Mouse (Mus musculus) hindbrain, embryonic 13.5 days (tissue): ENCODE results near the gene Wscd2. TPM values are rescaled to one million over a fixed set of nuclear protein-coding genes. Genes with fewer than 3 reads are reported as not detected.

ENCODE experiments used
- ATAC-seq: fragments of 200-750 bp; cut with Nextera tagmentation; 2 replicates; pipeline ENCODE4 v1.8.0; 2017; ENCODE audit warnings: moderate TSS enrichment; ENCODE audit not compliant: low FRiP score
- H3K27ac ChIP-seq: fragments of 300-500 bp; sonication (generic); 2 replicates; pipeline ENCODE4 v1.5.1; 2015; ENCODE audit warnings: inconsistent platforms, mild to moderate bottlenecking, moderate library complexity
- H3K27me3 ChIP-seq: fragments of 300-500 bp; sonication (generic); 2 replicates; pipeline ENCODE4 v1.6.1; 2015; ENCODE audit warnings: mild to moderate bottlenecking, inconsistent platforms
- H3K36me3 ChIP-seq: fragments of 300-500 bp; sonication (generic); 2 replicates; pipeline ENCODE4 v1.6.1; 2015; ENCODE audit warnings: mild to moderate bottlenecking, inconsistent platforms
- H3K4me1 ChIP-seq: fragments of 300-500 bp; sonication (generic); replicated peaks from 2 replicates; pipeline ENCODE4 v1.6.1; 2015; ENCODE audit warnings: inconsistent platforms
- H3K4me2 ChIP-seq: fragments of 300-500 bp; sonication (generic); 2 replicates; pipeline ENCODE4 v1.6.1; 2015; ENCODE audit warnings: inconsistent platforms, mild to moderate bottlenecking, moderate library complexity
- H3K4me3 ChIP-seq: fragments of 300-500 bp; sonication (generic); 2 replicates; pipeline ENCODE4 v1.5.1; 2015; ENCODE audit warnings: mild to moderate bottlenecking, inconsistent platforms
- H3K9ac ChIP-seq: fragments of 300-500 bp; sonication (generic); 2 replicates; pipeline ENCODE4 v1.6.1; 2015; ENCODE audit warnings: mild to moderate bottlenecking, inconsistent platforms
- H3K9me3 ChIP-seq: fragments of 300-500 bp; sonication (generic); 2 replicates; pipeline ENCODE4 v1.6.1; 2016; ENCODE audit warnings: inconsistent platforms
- WGBS: fragments of 180-500 bp; shearing (Covaris S2); methylation state at CpG from one replicate; pipeline ENCODE4 v1.1.7; 2015; 5-methylcytosine and 5-hydroxymethylcytosine counted together
- polyA plus RNA-seq: library from polyadenylated mRNA; unstranded; fragments of >200 nt; fragmentation: Nextera tagmentation; extraction: Ambion mirVana; gene quantifications from 2 replicates; pipeline ENCODE4 v1.2.1, GENCODE M21; 2015

Gene Wscd2
- polyA plus RNA-seq, 1 experiment from 2014 or later: 9.8 TPM

GRCm38 (mm10) chr5:113464731-113465130, 25.4 kb upstream of the Wscd2 start:
- Histone ChIP-seq H3K4me1 (peaks cover 56% of the 10 kb centered on the region), H3K27ac (no peak overlapping the region), H3K27me3 (peaks cover 15% of the 10 kb centered on the region; the same call in 1 of the 2 replicates), H3K9ac (no peak overlapping the region), H3K4me3 (no peak overlapping the region), H3K36me3 (no peaks in the 10 kb centered on the region), H3K4me2 (no peak overlapping the region), H3K9me3 (no peaks in the 10 kb centered on the region)
- ATAC-seq: no peak
- 73% methylated on average over 6 of the region's 6 CpGs for WGBS

- H3K27me3 ChIP-seq: peaks cover 15% of the 10 kb centered on the region; the same call in 1 of the 2 replicates
- no peaks in the 10 kb centered on the region for H3K36me3 ChIP-seq
- H3K9me3 ChIP-seq: no peaks in the 10 kb centered on the region
- H3K9ac ChIP-seq: 0 out of 2 replicates have a peak overlapping the region, but pooled peaks have one; percentile 5
- ATAC-seq: no peak
- H3K4me1 ChIP-seq: peaks cover 44% of the 10 kb centered on the region
- H3K4me3 ChIP-seq: no peak overlapping the region
- H3K4me2 ChIP-seq: no peak overlapping the region
- 46% methylated on average over 6 of the region's 6 CpGs for WGBS
- H3K27ac ChIP-seq: no peak overlapping the region
Observed at GRCm38 (mm10) chr5:113466536-113466935, 23.6 kb upstream of the Wscd2 start.

DNA sequence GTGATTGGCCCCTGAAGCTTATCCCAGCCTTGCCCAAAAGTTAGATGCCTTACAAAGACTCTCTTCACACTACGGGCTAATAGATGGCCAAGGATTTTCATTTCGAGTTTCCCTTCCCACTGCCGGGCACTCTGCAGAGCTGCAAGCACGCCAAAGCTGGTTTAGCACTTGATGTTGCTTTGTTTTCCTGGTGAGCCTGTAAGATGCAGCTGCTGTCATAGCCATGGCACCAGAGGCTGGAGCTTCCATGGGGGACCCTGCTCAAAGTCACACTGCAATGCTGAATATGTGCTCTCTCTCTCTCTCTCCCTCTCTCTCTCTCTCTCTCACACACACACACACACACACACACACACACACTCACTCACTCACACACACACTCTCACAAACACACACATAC, 23.1 kb upstream of the Wscd2 start:
- no peak for ATAC-seq
- no peaks in the 10 kb centered on the region for H3K9me3 ChIP-seq
- H3K9ac ChIP-seq: no peak overlapping the region
- 39% methylated on average over 4 of the region's 4 CpGs for WGBS
- H3K36me3 ChIP-seq: no peaks in the 10 kb centered on the region
- no peak overlapping the region for H3K4me3 ChIP-seq
- H3K27me3 ChIP-seq: peaks cover 15% of the 10 kb centered on the region; the same call in 1 of the 2 replicates
- H3K27ac ChIP-seq: no peak overlapping the region
- peaks cover 39% of the 10 kb centered on the region for H3K4me1 ChIP-seq
- H3K4me2 ChIP-seq: no peak overlapping the region

- Histone ChIP-seq H3K27ac (no peak overlapping the region), H3K27me3 (peaks cover 15% of the 10 kb centered on the region; the same call in 1 of the 2 replicates), H3K9ac (no peak overlapping the region), H3K4me1 (peaks cover 32% of the 10 kb centered on the region), H3K9me3 (no peaks in the 10 kb centered on the region), H3K4me3 (no peak overlapping the region), H3K4me2 (no peak overlapping the region), H3K36me3 (no peaks in the 10 kb centered on the region)
- WGBS: 1% methylated on average over 8 of the region's 8 CpGs
- no peak for ATAC-seq
Observed at GRCm38 (mm10) chr5:113467765-113468164, 22.4 kb upstream of the Wscd2 start.

- Histone ChIP-seq H3K36me3 (no peaks in the 10 kb centered on the region), H3K9ac (no peak overlapping the region), H3K4me3 (no peak overlapping the region), H3K27ac (no peak overlapping the region), H3K4me1 (peaks cover 26% of the 10 kb centered on the region), H3K27me3 (0 out of 2 replicates have a peak, but pooled peaks cover 13% of the 10 kb centered on the region), H3K4me2 (no peak overlapping the region), H3K9me3 (no peaks in the 10 kb centered on the region)
- ATAC-seq: no peak
- WGBS: 56% methylated on average over 5 of the region's 5 CpGs
Observed at GRCm38 (mm10) chr5:113468625-113469024, 21.5 kb upstream of the Wscd2 start.

- 0 out of 2 replicates have a peak, but pooled peaks cover 10% of the 10 kb centered on the region for H3K27me3 ChIP-seq
- ATAC-seq: no peak
- H3K4me2 ChIP-seq: no peak overlapping the region
- H3K4me3 ChIP-seq: no peak overlapping the region
- H3K9me3 ChIP-seq: no peaks in the 10 kb centered on the region
- no peak overlapping the region for H3K27ac ChIP-seq
- peaks cover 23% of the 10 kb centered on the region for H3K4me1 ChIP-seq
- H3K9ac ChIP-seq: no peak overlapping the region
- H3K36me3 ChIP-seq: no peaks in the 10 kb centered on the region
- WGBS: 93% methylated on average over 5 of the region's 5 CpGs
Observed at GRCm38 (mm10) chr5:113469231-113469630, 20.9 kb upstream of the Wscd2 start.

- Histone ChIP-seq H3K4me1 (peaks cover 23% of the 10 kb centered on the region), H3K9ac (no peak overlapping the region), H3K9me3 (no peaks in the 10 kb centered on the region), H3K4me2 (no peak overlapping the region), H3K27ac (no peak overlapping the region), H3K4me3 (no peak overlapping the region), H3K36me3 (no peaks in the 10 kb centered on the region), H3K27me3 (0 out of 2 replicates have a peak, but pooled peaks cover 10% of the 10 kb centered on the region)
- ATAC-seq: no peak
- WGBS: 90% methylated on average over 5 of the region's 5 CpGs
Observed at GRCm38 (mm10) chr5:113469826-113470225, 20.3 kb upstream of the Wscd2 start.

GRCm38 (mm10) chr5:113471417-113471816, 18.7 kb upstream of the Wscd2 start:
- H3K36me3 ChIP-seq: no peaks in the 10 kb centered on the region
- H3K27me3 ChIP-seq: 0 out of 2 replicates have a peak, but pooled peaks cover 10% of the 10 kb centered on the region
- H3K9ac ChIP-seq: no peak overlapping the region
- H3K9me3 ChIP-seq: no peaks in the 10 kb centered on the region
- peaks cover 21% of the 10 kb centered on the region for H3K4me1 ChIP-seq
- no peak for ATAC-seq
- no peak overlapping the region for H3K27ac ChIP-seq
- WGBS: 46% methylated on average over 4 of the region's 4 CpGs
- no peak overlapping the region for H3K4me2 ChIP-seq
- H3K4me3 ChIP-seq: no peak overlapping the region

- Histone ChIP-seq H3K36me3 (no peaks in the 10 kb centered on the region), H3K27me3 (0 out of 2 replicates have a peak, but pooled peaks cover 10% of the 10 kb centered on the region), H3K4me3 (no peak overlapping the region), H3K4me1 (peaks cover 18% of the 10 kb centered on the region), H3K9me3 (no peaks in the 10 kb centered on the region), H3K9ac (no peak overlapping the region), H3K4me2 (no peak overlapping the region), H3K27ac (no peak overlapping the region)
- WGBS: 57% methylated on average over 7 of the region's 7 CpGs
- no peak for ATAC-seq
Observed at GRCm38 (mm10) chr5:113472339-113472738, 17.8 kb upstream of the Wscd2 start.

GRCm38 (mm10) chr5:113476816-113477215, 13.3 kb upstream of the Wscd2 start:
- H3K4me3 ChIP-seq: no peak overlapping the region
- no peak overlapping the region for H3K4me2 ChIP-seq
- 29% methylated on average over 6 of the region's 6 CpGs for WGBS
- no peak overlapping the region for H3K27ac ChIP-seq
- no peak overlapping the region for H3K9ac ChIP-seq
- 0 out of 2 replicates have a peak, but pooled peaks cover 7% of the 10 kb centered on the region for H3K4me1 ChIP-seq
- no peak for ATAC-seq
- H3K36me3 ChIP-seq: no peaks in the 10 kb centered on the region
- H3K27me3 ChIP-seq: 0 out of 2 replicates have a peak, but pooled peaks cover 10% of the 10 kb centered on the region
- no peaks in the 10 kb centered on the region for H3K9me3 ChIP-seq

DNA sequence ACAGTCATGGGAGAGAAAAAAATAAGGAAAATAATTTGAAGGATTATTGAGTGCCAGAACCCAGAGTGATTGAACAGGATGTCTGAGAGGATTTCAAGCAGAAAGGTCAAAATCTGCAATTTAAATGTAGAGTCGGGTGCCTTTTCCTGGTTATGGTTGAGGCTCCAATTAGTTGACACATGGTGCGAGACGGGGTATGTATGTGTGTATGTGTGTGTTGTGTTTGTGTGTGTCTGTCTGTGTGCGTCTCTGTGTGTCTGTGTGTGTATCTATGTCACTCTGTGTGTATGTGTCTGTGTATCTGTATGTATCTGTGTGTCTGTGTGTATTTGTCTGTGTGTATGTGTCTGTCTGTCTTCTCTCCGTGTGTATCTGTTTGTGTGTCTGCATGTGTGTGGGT, 11.1 kb upstream of the Wscd2 start:
- 55% methylated on average over 5 of the region's 5 CpGs for WGBS
- no peak overlapping the region for H3K9ac ChIP-seq

GRCm38 (mm10) chr5:113480451-113480850, 9.7 kb upstream of the Wscd2 start:
- Histone ChIP-seq H3K4me1 (0 out of 2 replicates have a peak, but pooled peaks cover 7% of the 10 kb centered on the region), H3K27me3 (no peaks in the 10 kb centered on the region), H3K27ac (no peak overlapping the region), H3K9me3 (no peaks in the 10 kb centered on the region), H3K4me2 (no peak overlapping the region), H3K36me3 (no peaks in the 10 kb centered on the region), H3K4me3 (no peak overlapping the region), H3K9ac (no peak overlapping the region)
- no peak for ATAC-seq
- WGBS: 37% methylated on average over 5 of the region's 5 CpGs

More for the DNA sequence above, 11.1 kb upstream of the Wscd2 start:
- Histone ChIP-seq H3K4me2 (no peak overlapping the region), H3K4me3 (no peak overlapping the region), H3K4me1 (0 out of 2 replicates have a peak, but pooled peaks cover 7% of the 10 kb centered on the region), H3K27me3 (0 out of 2 replicates have a peak, but pooled peaks cover 4% of the 10 kb centered on the region), H3K36me3 (no peaks in the 10 kb centered on the region), H3K9me3 (no peaks in the 10 kb centered on the region), H3K27ac (no peak overlapping the region)
- no peak for ATAC-seq

DNA sequence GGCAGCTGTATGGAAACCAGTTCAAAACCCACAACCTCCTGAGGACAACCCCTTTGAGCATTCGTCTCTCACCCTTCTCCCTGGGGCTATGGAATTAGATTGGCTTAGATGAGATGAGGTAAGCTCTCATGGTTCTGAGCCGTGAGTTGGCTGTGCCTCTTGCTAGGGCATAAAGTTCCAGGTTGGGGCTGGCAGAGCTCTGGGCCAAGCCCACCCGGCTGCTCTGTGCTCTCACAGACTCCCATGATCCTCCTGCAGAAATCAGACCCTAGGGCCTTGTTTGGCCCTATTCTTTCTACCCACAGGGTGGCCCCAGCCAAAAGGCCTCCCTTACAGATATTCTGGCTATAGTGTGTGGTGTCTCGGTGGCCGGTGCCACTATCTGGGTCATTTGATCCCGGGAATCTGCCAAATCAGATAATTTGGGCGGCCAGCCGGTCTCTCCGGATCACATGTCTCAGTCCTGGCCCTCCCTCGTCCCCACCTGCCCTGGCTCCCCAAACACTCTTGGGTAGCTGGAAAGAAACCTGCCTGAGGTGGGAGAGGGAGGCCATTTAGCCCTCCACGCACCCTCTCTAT, 4.5 kb upstream of the Wscd2 start:
- Histone ChIP-seq H3K9ac (no peak overlapping the region), H3K27ac (no peak overlapping the region), H3K4me2 (no peak overlapping the region), H3K9me3 (no peaks in the 10 kb centered on the region), H3K36me3 (no peaks in the 10 kb centered on the region), H3K4me1 (no peaks in the 10 kb centered on the region), H3K4me3 (no peak overlapping the region), H3K27me3 (peaks cover 19% of the 10 kb centered on the region)
- no peak for ATAC-seq
- 81% methylated on average over 11 of the region's 11 CpGs for WGBS
